Comparison of ENCODE assay signal across 8 mouse cellular contexts in the genomic region with DNA sequence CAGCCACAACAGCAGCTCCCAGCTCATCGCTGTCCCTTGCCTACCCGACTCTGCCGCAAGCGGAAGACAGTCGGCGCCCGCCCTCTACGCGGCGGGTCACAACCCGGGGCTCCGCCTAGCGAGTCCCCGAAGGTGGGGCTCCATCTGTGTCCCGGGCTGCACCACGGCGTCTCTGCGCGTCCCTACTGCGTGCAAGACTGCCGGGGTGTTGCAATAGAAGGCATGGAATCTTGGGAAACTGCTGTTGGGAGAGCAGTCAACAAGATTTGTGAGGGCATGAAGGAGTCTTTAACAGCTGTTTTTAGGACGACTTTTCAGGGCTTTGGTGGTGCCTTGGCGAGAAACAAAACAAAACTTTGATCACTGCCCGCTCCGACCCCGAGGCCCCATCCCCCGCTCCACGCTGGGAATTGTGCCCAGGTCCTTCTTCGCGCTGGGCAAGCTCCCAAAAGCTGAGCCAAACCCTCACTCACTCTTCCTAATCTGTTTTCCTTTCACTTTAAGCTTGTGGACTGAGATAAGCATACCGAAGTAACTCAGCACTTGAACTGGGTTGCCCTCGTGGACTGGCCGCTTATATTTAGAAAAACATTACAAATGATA. TPM values are rescaled to one million over a fixed set of nuclear protein-coding genes. Genes with fewer than 3 reads are reported as not detected.
A peak's percentile ranks its signal among the peaks of the same experiment; 100 is the strongest.
DNase-seq lines count a peak whose midpoint lies in the region; ATAC-seq lines count a peak whose summit lies in the region.

A gene (minus strand): TSS at position 175 of the 603 bp plus-strand sequence.

- H3K4me3 ChIP-seq in intestine, embryonic 15.5 days (replicated peaks), result peak within 1 kb of the TSS; percentile 58

- no peaks in the 10 kb centered on the region for H3K4me1 ChIP-seq in intestine, embryonic 15.5 days (replicated peaks)

- DNase-seq in adrenal gland, adult 2 months, result peak; percentile 97
- DNase-seq in embryo, embryonic 11.5 days (ENCODE audit: low read depth, low spot score), result peak; percentile 39
- DNase-seq in gastrocnemius, postnatal 36 days, result peak; percentile 86 to 90
- DNase-seq in left cerebral cortex, postnatal 14 days (ENCODE audit: low spot score in 2 of 2), result peak; percentile 73 to 76
- DNase-seq in right cerebral cortex, postnatal 25 days, result peak; percentile 80
- peak; percentile 77 to 93 for DNase-seq in urinary bladder, postnatal 36 days (ENCODE audit: low spot score in 2 of 2)

- H3K9ac ChIP-seq in intestine, embryonic 15.5 days, result peak within 1 kb of the TSS; percentile 56

- H3K9me3 ChIP-seq in intestine, embryonic 15.5 days, result no peaks in the 10 kb centered on the region

- no peaks in the 10 kb centered on the region for H3K36me3 ChIP-seq in intestine, embryonic 15.5 days

- intact Hi-C loops in gastrocnemius, postnatal 36 days (cut with DNase I), result loop anchor here (5.0 kb wide), 1 partner anchor 97 kb away; no protein-coding TSS in a partner anchor
- intact Hi-C loops in left cerebral cortex, postnatal 14 days (cut with DNase I), result no loop called here

- peak; percentile 98 for ATAC-seq in intestine, embryonic 15.5 days
- peak; percentile 99 for ATAC-seq in megakaryocyte-erythroid progenitor cell, adult 5-6 weeks (replicated peaks; ENCODE audit: low FRiP score, low TSS enrichment, poor library complexity, severe bottlenecking)

- no peaks in the 10 kb centered on the region for H3K27me3 ChIP-seq in intestine, embryonic 15.5 days (replicated peaks)

- H3K4me2 ChIP-seq in intestine, embryonic 15.5 days (replicated peaks), result peak within 1 kb of the TSS; percentile 90

- under 1% methylated on average over 33 of the region's 33 CpGs for WGBS in intestine, embryonic 15.5 days

- peak within 1 kb of the TSS; percentile 82 for H3K27ac ChIP-seq in intestine, embryonic 15.5 days

RNA-seq across cellular contexts. Expression of the gene that starts here (rescaled TPM):
- total RNA-seq in adrenal gland, adult 2 months (2021), result 100 to 1,000 TPM; 159 to 195 TPM
- polyA plus RNA-seq in adrenal gland, adult 2 months (2012; rRNA removed), result 45.8 and 59.2 TPM in 2 replicates
- total RNA-seq in gastrocnemius, postnatal 36 days (2021), result 10 to 100 TPM; 14.8 to 17.9 TPM
- 37.6 and 49.3 TPM in 2 replicates for polyA plus RNA-seq in intestine, embryonic 15.5 days (2015; fragmentation: Nextera tagmentation; extraction: Ambion mirVana)
- 10 to 100 TPM; 30.8 TPM for total RNA-seq in left cerebral cortex, postnatal 14 days (2021)
- total RNA-seq in megakaryocyte-erythroid progenitor cell, adult 5-6 weeks (2014; fragmentation: Nextera tagmentation), result 1.4 and 1.6 TPM in 2 replicates
- total RNA-seq in megakaryocyte-erythroid progenitor cell, adult 5-6 weeks (2017), result 3.1 and 10.7 TPM in 2 replicates

Comparison
In these comparisons a context has a peak if more than half of its experiments do, and no peak if none do; other contexts are left out.
1. Peak in every context shown above with its lines: DNase-seq, ATAC-seq, H3K4me3 ChIP-seq and H3K27ac ChIP-seq.
2. RNA of the gene that starts here (total RNA-seq): 159 to 195 TPM in adrenal gland, adult 2 months; 30.8 TPM in left cerebral cortex, postnatal 14 days, 14.8 to 17.9 TPM in gastrocnemius, postnatal 36 days and 1.4 to 10.7 TPM in megakaryocyte-erythroid progenitor cell, adult 5-6 weeks; every median in the first group is over 4 times any median in the second.
3. DNase-seq: peak in every context shown above with its lines; median percentile 97 in adrenal gland, adult 2 months; 88 in gastrocnemius, postnatal 36 days; 85 in urinary bladder, postnatal 36 days; 80 in right cerebral cortex, postnatal 25 days; 74 in left cerebral cortex, postnatal 14 days; 39 in embryo, embryonic 11.5 days.